ENCODE assay signal across 9 mouse cellular contexts in the genomic region with DNA sequence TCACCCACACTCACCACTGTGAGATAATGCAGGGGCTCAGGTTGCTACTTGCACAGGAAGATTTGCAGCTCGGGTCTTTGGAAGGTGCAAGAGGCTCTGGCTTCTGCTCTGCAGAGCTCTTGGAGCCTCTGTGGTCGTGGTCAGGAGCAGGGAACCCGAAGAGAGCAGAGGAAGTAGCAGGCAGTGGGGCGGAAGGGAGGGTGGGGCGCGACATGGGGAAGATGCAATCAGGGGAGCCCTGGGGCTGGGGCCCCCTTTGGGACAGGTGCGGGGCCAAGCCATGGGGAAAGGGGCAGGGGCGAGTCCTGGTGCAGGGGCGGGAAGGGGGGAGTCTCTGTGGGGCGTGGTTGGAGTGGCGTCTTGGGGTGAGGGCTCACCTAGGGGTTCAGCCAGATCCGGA. TPM values are rescaled to one million over a fixed set of nuclear protein-coding genes. Genes with fewer than 3 reads are reported as not detected.
DNase-seq lines count a peak whose midpoint lies in the region; ATAC-seq lines count a peak whose summit lies in the region.
"Had no signal": no experiment of that assay in that cellular context is flagged by ENCODE, and none has a peak within 500 bp of the region (broad histone marks: within the 10 kb centered on the region; RNA-seq: fewer than 3 reads in every experiment).

A gene (minus strand): TSS at position 184 of the 400 bp plus-strand sequence.

- peak; percentile 42 to 55 for DNase-seq in spleen, adult 18-20 months
- no peak for DNase-seq in spleen, adult 12 weeks (ENCODE audit: low spot score)
- DNase-seq in intestine, embryonic 14.5 days (ENCODE audit: low spot score) = no peak
- peak; percentile 85 for DNase-seq in thymus, postnatal 4 days
- DNase-seq in layer of hippocampus, postnatal 25 days (ENCODE audit: extremely low spot score in 1 of 2, low spot score in 1 of 2) = no peak
- no peak for DNase-seq in cerebellum, adult 9-11 months

- no peaks in the 10 kb centered on the region for H3K4me1 ChIP-seq in intestine, embryonic 14.5 days (replicated peaks; ENCODE audit: control insufficient read depth, insufficient read depth, low read length)
- H3K4me1 ChIP-seq in megakaryocyte, embryonic 14.5 days = peaks cover 37% of the 10 kb centered on the region
- H3K4me1 ChIP-seq: midbrain, embryonic 12.5 days had no signal

- H3K4me3 ChIP-seq in intestine, embryonic 14.5 days (ENCODE audit: low read depth, low read length) = no peak within 1 kb of the TSS; the same call in 1 of the 2 replicates
- H3K4me3 ChIP-seq in megakaryocyte, embryonic 14.5 days (replicated peaks) = peak within 1 kb of the TSS; percentile 88
- H3K4me3 ChIP-seq: midbrain, embryonic 12.5 days had no signal

- 23% methylated on average over 12 of the region's 12 CpGs for WGBS in intestine, embryonic 14.5 days

- H3K27ac ChIP-seq in intestine, embryonic 14.5 days (ENCODE audit: low read depth) = no peak within 1 kb of the TSS
- H3K27ac ChIP-seq: midbrain, embryonic 12.5 days had no signal

- 0 out of 2 replicates have a peak, but pooled peaks have one; percentile 47 for ATAC-seq in intestine, embryonic 14.5 days (replicated peaks; ENCODE audit: low FRiP score, low TSS enrichment, low read depth)
- ATAC-seq in frontal cortex, adult (ENCODE audit: low TSS enrichment) = no peak

- peak within 1 kb of the TSS; percentile 37 for H3K4me2 ChIP-seq in intestine, embryonic 14.5 days (ENCODE audit: low read length)
- H3K4me2 ChIP-seq: midbrain, embryonic 12.5 days had no signal

- H3K9ac ChIP-seq in intestine, embryonic 14.5 days (ENCODE audit: low read length) = no peak within 1 kb of the TSS
- H3K9ac ChIP-seq: midbrain, embryonic 12.5 days had no signal

- H3K9me3 ChIP-seq in intestine, embryonic 14.5 days (ENCODE audit: control insufficient read depth, low read length) = no peaks in the 10 kb centered on the region
- no peaks in the 10 kb centered on the region for H3K9me3 ChIP-seq in megakaryocyte, embryonic 14.5 days
- H3K9me3 ChIP-seq: midbrain, embryonic 12.5 days had no signal

- H3K36me3 ChIP-seq in intestine, embryonic 14.5 days (ENCODE audit: control insufficient read depth, insufficient read depth, low read length) = no peaks in the 10 kb centered on the region
- H3K36me3 ChIP-seq in megakaryocyte, embryonic 14.5 days (replicated peaks; ENCODE audit: low read length) = no peaks in the 10 kb centered on the region
- H3K36me3 ChIP-seq: midbrain, embryonic 12.5 days had no signal

- no peaks in the 10 kb centered on the region for H3K27me3 ChIP-seq in intestine, embryonic 14.5 days (replicated peaks; ENCODE audit: control insufficient read depth, insufficient read depth, low read length)
- H3K27me3 ChIP-seq in megakaryocyte, embryonic 14.5 days (replicated peaks) = no peaks in the 10 kb centered on the region
- H3K27me3 ChIP-seq: midbrain, embryonic 12.5 days had no signal

RNA-seq across cellular contexts. Expression of the gene that starts here (rescaled TPM):
- 1.8 and 2.1 TPM in 2 replicates for polyA plus RNA-seq in intestine, embryonic 14.5 days (2014; fragmentation: Nextera tagmentation; extraction: Ambion mirVana)
- 0.35 TPM in 1 of 2 replicates, not detected in the other for polyA plus RNA-seq in megakaryocyte, embryonic 14.5 days (2012; ENCODE audit: insufficient read depth, low replicate concordance)
- not detected for total RNA-seq in layer of hippocampus, postnatal 25 days (2021)

Comparison
In these comparisons a context has a peak if more than half of its experiments do, and no peak if none do; other contexts are left out.
1. DNase-seq: peak in spleen, adult 18-20 months (2 of 2) and thymus, postnatal 4 days (single experiment); none in spleen, adult 12 weeks (single experiment), intestine, embryonic 14.5 days (single experiment), layer of hippocampus, postnatal 25 days (0 of 2) and cerebellum, adult 9-11 months (single experiment).